ENCODE assay signal across 9 mouse cellular contexts in the genomic region with DNA sequence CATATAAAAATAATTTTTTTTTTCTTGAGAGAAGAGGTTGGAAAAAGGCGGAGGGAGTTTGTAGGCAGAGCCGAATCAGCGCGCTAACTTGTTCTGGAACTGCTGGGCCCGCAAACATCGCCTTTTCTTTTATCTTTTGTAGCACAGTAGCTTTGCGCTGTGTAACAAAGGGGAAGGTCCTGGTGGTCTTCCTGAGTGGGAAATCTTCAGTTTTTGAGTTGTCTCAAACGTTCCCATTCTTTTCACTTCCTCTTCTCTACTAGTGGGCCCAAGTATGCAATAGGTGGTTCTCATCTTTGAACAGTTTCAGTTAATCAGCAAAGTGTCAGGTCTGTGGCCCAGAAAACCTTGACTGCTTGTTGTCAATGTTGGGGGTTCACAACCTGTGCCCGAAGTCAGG. TPM values are rescaled to one million over a fixed set of nuclear protein-coding genes. Genes with fewer than 3 reads are reported as not detected.
DNase-seq lines count a peak whose midpoint lies in the region; ATAC-seq and TF ChIP-seq lines count a peak whose summit lies in the region.
"Had no signal": no experiment of that assay in that cellular context is flagged by ENCODE, and none has a peak within 500 bp of the region (broad histone marks: within the 10 kb centered on the region; RNA-seq: fewer than 3 reads in every experiment).

No protein-coding gene starts in this region.

- DNase-seq in layer of hippocampus, adult 2 months (ENCODE audit: low spot score in 2 of 2), result no peak
- no peak for DNase-seq in layer of hippocampus, adult 9-11 months
- DNase-seq in spleen, postnatal 36 days (ENCODE audit: low spot score in 2 of 2), result no peak
- DNase-seq in frontal cortex, postnatal 10 days (ENCODE audit: low spot score in 2 of 2), result no peak
- no peak for DNase-seq in frontal cortex, postnatal 14 days (ENCODE audit: low spot score in 2 of 2)

- ATAC-seq in embryonic facial prominence, embryonic 12.5 days (ENCODE audit: insufficient number of reproducible peaks, insufficient read depth, low FRiP score, low TSS enrichment), result no peak
- peak; percentile 0; the same call in 1 of the 2 replicates for ATAC-seq in intestine, embryonic 15.5 days

- H3K79me2 ChIP-seq in myocyte (ENCODE audit: control insufficient read depth, insufficient read depth), result peaks cover 30% of the 10 kb centered on the region

- peaks cover 30% of the 10 kb centered on the region for H3K4me1 ChIP-seq in embryonic facial prominence, embryonic 12.5 days
- H3K4me1 ChIP-seq in intestine, embryonic 15.5 days (replicated peaks), result peaks cover 25% of the 10 kb centered on the region

- peaks cover 3% of the 10 kb centered on the region; the same call in 1 of the 2 replicates for H3K27me3 ChIP-seq in embryonic facial prominence, embryonic 12.5 days
- H3K27me3 ChIP-seq in intestine, embryonic 15.5 days (replicated peaks), result no peaks in the 10 kb centered on the region
- H3K27me3 ChIP-seq in myocyte (ENCODE audit: control insufficient read depth, insufficient read depth, insufficient read length), result no peaks in the 10 kb centered on the region

- no peaks in the 10 kb centered on the region for H3K9me3 ChIP-seq in embryonic facial prominence, embryonic 12.5 days
- H3K9me3 ChIP-seq in intestine, embryonic 15.5 days, result no peaks in the 10 kb centered on the region

- peak overlapping the region; percentile 40 for H3K4me3 ChIP-seq in layer of hippocampus, adult 2 months
- peak overlapping the region; percentile 87 for H3K4me3 ChIP-seq in embryonic facial prominence, embryonic 12.5 days
- peak overlapping the region; percentile 56 for H3K4me3 ChIP-seq in intestine, embryonic 15.5 days (replicated peaks)
- H3K4me3 ChIP-seq in myocyte, result peak overlapping the region; percentile 95

- TF ChIP-seq CTCF in layer of hippocampus, adult 2 months (conservative IDR thresholded peaks at IDR 0.05), result no peak

- 37% methylated on average over 9 of the region's 9 CpGs for WGBS in embryonic facial prominence, embryonic 12.5 days
- 36% methylated on average over 9 of the region's 9 CpGs for WGBS in intestine, embryonic 15.5 days

- H3K36me3 ChIP-seq in embryonic facial prominence, embryonic 12.5 days, result peaks cover 17% of the 10 kb centered on the region
- peaks cover 7% of the 10 kb centered on the region for H3K36me3 ChIP-seq in intestine, embryonic 15.5 days
- no peaks in the 10 kb centered on the region for H3K36me3 ChIP-seq in myocyte (ENCODE audit: control insufficient read depth, insufficient read depth)

- peak overlapping the region; percentile 24; the same call in 1 of the 2 replicates for H3K9ac ChIP-seq in embryonic facial prominence, embryonic 12.5 days
- H3K9ac ChIP-seq in intestine, embryonic 15.5 days, result peak overlapping the region; percentile 6; the same call in 1 of the 2 replicates

- peak overlapping the region; percentile 100 for H3K4me2 ChIP-seq in embryonic facial prominence, embryonic 12.5 days (replicated peaks)
- H3K4me2 ChIP-seq in intestine, embryonic 15.5 days (replicated peaks), result peak overlapping the region; percentile 64
- peak overlapping the region; percentile 86 for H3K4me2 ChIP-seq in myocyte (ENCODE audit: low read depth)

- TF ChIP-seq POLR2A in myocyte (IDR thresholded peaks at IDR 0.05; ENCODE audit: insufficient read length, low read depth), result no peak

- H3ac ChIP-seq in myocyte (ENCODE audit: control insufficient read depth, insufficient read length), result no peak overlapping the region

- peak overlapping the region; percentile 75 for H3K27ac ChIP-seq in layer of hippocampus, adult 2 months
- H3K27ac ChIP-seq in embryonic facial prominence, embryonic 12.5 days, result peak overlapping the region; percentile 50; the same call in 1 of the 2 replicates
- H3K27ac ChIP-seq in intestine, embryonic 15.5 days, result peak overlapping the region; percentile 48; the same call in 1 of the 2 replicates

TF ChIP-seq in myocyte, 11 proteins besides CTCF, POLR2A, EP300 and RAD21:
- TF ChIP-seq REST (IDR thresholded peaks at IDR 0.05; ENCODE audit: insufficient read depth, insufficient read length), result no peak
- no peak for TF ChIP-seq USF1 (IDR thresholded peaks at IDR 0.05; ENCODE audit: low read depth)
- TF ChIP-seq MYOD1 (IDR thresholded peaks at IDR 0.05; ENCODE audit: control insufficient read depth in 1 of 3, insufficient read length in 2 of 3, low read depth in 2 of 3), result no peak
- TF ChIP-seq TCF12 (IDR thresholded peaks at IDR 0.05; ENCODE audit: insufficient read depth, poor library complexity, severe bottlenecking), result no peak
- no peak for TF ChIP-seq POLR2AphosphoS2 (IDR thresholded peaks at IDR 0.05; ENCODE audit: insufficient read length, low read depth)
- no peak for TF ChIP-seq E2F4 (IDR thresholded peaks at IDR 0.05; ENCODE audit: insufficient read depth)
- TF ChIP-seq MYOG (IDR thresholded peaks at IDR 0.05; ENCODE audit: control insufficient read depth in 1 of 3, insufficient read depth in 1 of 3, insufficient read length in 2 of 3, low read depth in 2 of 3), result no peak

RNA-seq across cellular contexts. Expression of gene Ccdc86, which starts 0.5 kb away (rescaled TPM):
- 1 to 10 TPM; 7.9 to 9.7 TPM for total RNA-seq in layer of hippocampus, adult 2 months (2021)
- 32.3 and 32.8 TPM in 2 replicates for polyA plus RNA-seq in embryonic facial prominence, embryonic 12.5 days (2016; fragmentation: Nextera tagmentation; extraction: Ambion mirVana)
- 29.0 and 29.5 TPM in 2 replicates for polyA plus RNA-seq in intestine, embryonic 15.5 days (2015; fragmentation: Nextera tagmentation; extraction: Ambion mirVana)
- 33.1 TPM for polyA plus RNA-seq in myocyte (2012; fragmentation: generic; extraction: Trizol)

RNA-seq across cellular contexts. Expression of gene Ptgdr2, which starts 12.6 kb away (rescaled TPM):
- under 1 TPM in 1 of 2 experiments, not detected in 1; 0.25 TPM for total RNA-seq in layer of hippocampus, adult 2 months (2021)
- 0.14 and 0.18 TPM in 2 replicates for polyA plus RNA-seq in embryonic facial prominence, embryonic 12.5 days (2016; fragmentation: Nextera tagmentation; extraction: Ambion mirVana)
- polyA plus RNA-seq in intestine, embryonic 15.5 days (2015; fragmentation: Nextera tagmentation; extraction: Ambion mirVana), result 0.05 and 0.06 TPM in 2 replicates
- polyA plus RNA-seq in myocyte (2012; fragmentation: generic; extraction: Trizol), result 0.10 TPM

RNA-seq across cellular contexts. Expression of gene Ms4a10, which starts 24.9 kb away (rescaled TPM):
- total RNA-seq in layer of hippocampus, adult 2 months (2021), result not detected
- not detected in 2 replicates for polyA plus RNA-seq in embryonic facial prominence, embryonic 12.5 days (2016; fragmentation: Nextera tagmentation; extraction: Ambion mirVana)
- 37.4 and 51.1 TPM in 2 replicates for polyA plus RNA-seq in intestine, embryonic 15.5 days (2015; fragmentation: Nextera tagmentation; extraction: Ambion mirVana)
- 0.30 TPM for polyA plus RNA-seq in myocyte (2012; fragmentation: generic; extraction: Trizol)
- total RNA-seq: neutrophil, adult 5-6 weeks had no signal

RNA-seq across cellular contexts. Expression of gene Zp1, which starts 29.1 kb away (rescaled TPM):
- not detected for total RNA-seq in layer of hippocampus, adult 2 months (2021)
- 0.10 TPM in 1 of 2 replicates, not detected in the other for polyA plus RNA-seq in embryonic facial prominence, embryonic 12.5 days (2016; fragmentation: Nextera tagmentation; extraction: Ambion mirVana)
- polyA plus RNA-seq in intestine, embryonic 15.5 days (2015; fragmentation: Nextera tagmentation; extraction: Ambion mirVana), result not detected in 2 replicates
- 0.05 TPM for polyA plus RNA-seq in myocyte (2012; fragmentation: generic; extraction: Trizol)
- total RNA-seq: neutrophil, adult 5-6 weeks had no signal

RNA-seq across cellular contexts. Expression of gene Ms4a15, which starts 43.5 kb away (rescaled TPM):
- not detected for total RNA-seq in layer of hippocampus, adult 2 months (2021)
- polyA plus RNA-seq in embryonic facial prominence, embryonic 12.5 days (2016; fragmentation: Nextera tagmentation; extraction: Ambion mirVana), result not detected in 2 replicates
- 0.21 and 0.28 TPM in 2 replicates for polyA plus RNA-seq in intestine, embryonic 15.5 days (2015; fragmentation: Nextera tagmentation; extraction: Ambion mirVana)
- not detected for polyA plus RNA-seq in myocyte (2012; fragmentation: generic; extraction: Trizol)
- total RNA-seq: neutrophil, adult 5-6 weeks had no signal

Comparison
In these comparisons a context has a peak if more than half of its experiments do, and no peak if none do; other contexts are left out.
1. H3K4me3 ChIP-seq: peak in every context shown above with its lines; median percentile 95 in myocyte; 87 in embryonic facial prominence, embryonic 12.5 days; 56 in intestine, embryonic 15.5 days; 40 in layer of hippocampus, adult 2 months.
2. RNA of gene Ms4a10, which starts 24.9 kb away (polyA plus RNA-seq): 37.4 to 51.1 TPM in intestine, embryonic 15.5 days; 0.30 TPM in myocyte (single experiment) and not detected in embryonic facial prominence, embryonic 12.5 days; every median in the first group is over 10 times any median in the second.
3. Peak in every context shown above with its lines, with median percentiles within 50 percentile points of each other: H3K27ac ChIP-seq and H3K4me2 ChIP-seq.